Mouse (Mus musculus) ES-E14 (cell line): ENCODE data around the gene Tmed8. TPM values are rescaled to one million over a fixed set of nuclear protein-coding genes. Genes with fewer than 3 reads are reported as not detected.
"Not testable (repeated sequence)": the region's sequence is repeated elsewhere in the genome, so short reads cannot be mapped to it uniquely, and the experiment has no call there.

ENCODE experiments used
- DNase-seq: peaks from one replicate; pipeline ENCODE4 v3.0.0-alpha.2; 2013; ENCODE audit warnings: low read depth, low spot score
- H3K27ac ChIP-seq: 2 replicates; pipeline ENCODE4 v1.5.1; 2012; ENCODE audit warnings: low read depth, mild to moderate bottlenecking, low read length, moderate library complexity, mixed read lengths; ENCODE audit not compliant: poor library complexity, insufficient read depth, severe bottlenecking
- H3K36me3 ChIP-seq: 2 replicates; pipeline ENCODE4 v1.6.1; 2012; ENCODE audit warnings: mild to moderate bottlenecking, low read length, moderate library complexity, mixed read lengths; ENCODE audit not compliant: control insufficient read depth, poor library complexity, insufficient read depth, severe bottlenecking
- H3K4me1 ChIP-seq, 2 experiments: fragments of 150-350 bp in 1 of 2; sonication (generic) in 1 of 2; 2 replicates each; pipeline ENCODE4 v1.6.1; 2012; ENCODE audit warnings: low read length in 2 of 2, mild to moderate bottlenecking in 1 of 2, mixed read lengths in 1 of 2; ENCODE audit not compliant: control insufficient read depth in 2 of 2, insufficient read depth in 2 of 2, poor library complexity in 1 of 2
- H3K4me3 ChIP-seq, 2 experiments: fragments of 150-350 bp in 1 of 2; sonication (generic) in 1 of 2; 2 replicates each; pipeline ENCODE4 v1.5.1; 2012; ENCODE audit warnings: low read length in 2 of 2, low read depth in 1 of 2, mild to moderate bottlenecking in 1 of 2, mixed read lengths in 1 of 2; ENCODE audit not compliant: insufficient read depth in 1 of 2, poor library complexity in 1 of 2, severe bottlenecking in 1 of 2
- H3K9ac ChIP-seq: 2 replicates; pipeline ENCODE4 v1.6.1; 2012; ENCODE audit warnings: low read depth, mild to moderate bottlenecking, low read length, mixed read lengths; ENCODE audit not compliant: poor library complexity, insufficient read depth, severe bottlenecking
- H3K9me3 ChIP-seq: fragments of 150-350 bp; sonication (generic); 2 replicates; pipeline ENCODE4 v1.6.1; 2012; ENCODE audit warnings: low read depth, mild to moderate bottlenecking, low read length; ENCODE audit not compliant: control insufficient read depth, insufficient read depth
- CHD2 ChIP-seq: IDR thresholded peaks from 2 replicates; pipeline ENCODE4 v1.6.1; 2014; ENCODE audit warnings: mild to moderate bottlenecking, low read depth, low read length, inconsistent platforms
- HCFC1 ChIP-seq: IDR thresholded peaks from 2 replicates; pipeline ENCODE4 v1.6.1; 2012; ENCODE audit warnings: low read length, inconsistent platforms, borderline replicate concordance; ENCODE audit not compliant: insufficient read depth
- MAFK ChIP-seq: IDR thresholded peaks from 2 replicates; pipeline ENCODE4 v1.6.1; 2014; ENCODE audit warnings: mild to moderate bottlenecking, low read depth, low read length, inconsistent platforms; ENCODE audit not compliant: insufficient read depth
- ZC3H11A ChIP-seq: IDR thresholded peaks from 2 replicates; pipeline ENCODE4 v1.6.1; 2012; ENCODE audit warnings: low read depth, mild to moderate bottlenecking, inconsistent platforms, low read length, borderline replicate concordance
- ZNF384 ChIP-seq: IDR thresholded peaks from 2 replicates; pipeline ENCODE4 v1.6.1; 2012; ENCODE audit warnings: low read depth, low read length, inconsistent platforms
- in situ Hi-C, 2 experiments: fragments of 600-800 bp; cut with MboI; formaldehyde crosslinking; loops; one replicate each; pipeline ENCODE4 v1.15.1; 2025; ENCODE audit warnings: low sequenced_read_pairs in 2 of 2, inconsistent platforms in 1 of 2; ENCODE audit not compliant: unreplicated experiment in 2 of 2
- total RNA-seq: library from RNA; depleted of rRNA; stranded (reverse); fragments of 300-350 nt; gene quantifications from 2 replicates; pipeline ENCODE4 v1.2.3, GENCODE M21; 2012

Gene Tmed8
- total RNA-seq, 1 experiment, result 8.6 TPM

- no peak for TF ChIP-seq ZNF384
- TF ChIP-seq HCFC1, result no peak
- no peak for TF ChIP-seq CHD2
- TF ChIP-seq ZC3H11A, result no peak
- no peak for TF ChIP-seq MAFK
- no peak overlapping the region for H3K27ac ChIP-seq
- no peaks in the 10 kb centered on the region for H3K4me1 ChIP-seq
- no peak overlapping the region for H3K9ac ChIP-seq
- in situ Hi-C loops, result no loop called here
- no peak overlapping the region for H3K4me3 ChIP-seq
- DNase-seq, result no peak
- H3K9me3 ChIP-seq, result no peaks in the 10 kb centered on the region
- H3K36me3 ChIP-seq, result peaks cover 2% of the 10 kb centered on the region; the same call in 1 of the 2 replicates
These were observed 15.8 kb upstream of the Tmed8 start for GRCm38 (mm10) chr12:87216053-87216452.

GRCm38 (mm10) chr12:87212844-87213606 is 12.8 kb upstream of the Tmed8 start:
- H3K9ac ChIP-seq, result no peak overlapping the region
- H3K4me3 ChIP-seq, result no peak overlapping the region
- H3K9me3 ChIP-seq, result no peaks in the 10 kb centered on the region
- TF ChIP-seq ZC3H11A, result no peak
- no peak for TF ChIP-seq ZNF384
- no peak for TF ChIP-seq MAFK
- no peak for TF ChIP-seq CHD2
- H3K36me3 ChIP-seq, result no peaks in the 10 kb centered on the region
- DNase-seq, result no peak
- in situ Hi-C loops, result no loop called here
- no peak overlapping the region for H3K27ac ChIP-seq
- no peaks in the 10 kb centered on the region for H3K4me1 ChIP-seq

- H3K4me1 ChIP-seq, H3K36me3 ChIP-seq, H3K9me3 ChIP-seq, H3K9ac ChIP-seq, DNase-seq, H3K4me3 ChIP-seq, in situ Hi-C loops: not testable (repeated sequence)
- peak overlapping the region; percentile 60; the same call in 1 of the 2 replicates for H3K27ac ChIP-seq
These were observed 5.5 kb upstream of the Tmed8 start for GRCm38 (mm10) chr12:87205789-87206188.

- H3K4me1 ChIP-seq, result peaks cover 4 to 6% of the 10 kb centered on the region in 2 experiments; a peak in 2 of 4 replicates
- no peak overlapping the region for H3K9ac ChIP-seq
- in situ Hi-C loops, result no loop called here
- H3K4me3 ChIP-seq, result no peak overlapping the region
- H3K9me3 ChIP-seq, result no peaks in the 10 kb centered on the region
- DNase-seq, result no peak
- TF ChIP-seq MAFK (no peak), ZC3H11A (no peak), ZNF384 (no peak)
- no peak overlapping the region for H3K27ac ChIP-seq
- no peaks in the 10 kb centered on the region for H3K36me3 ChIP-seq
These were observed 1.4 kb upstream of the Tmed8 start for GRCm38 (mm10) chr12:87201694-87202093.

GRCm38 (mm10) chr12:87199206-87199972 is 865 bp downstream of the Tmed8 start, which contains the start of gene Samd15:
Samd15 (plus strand) TSS chr12:87199723.
- no peak for TF ChIP-seq MAFK
- no peak for TF ChIP-seq ZC3H11A
- TF ChIP-seq ZNF384, result no peak
- TF ChIP-seq HCFC1, result 0 out of 2 replicates have a peak, but pooled peaks have one; percentile 2
- peak within 1 kb of the TSS; percentile 97 for H3K4me3 ChIP-seq
- H3K9ac ChIP-seq, result peak within 1 kb of the TSS; percentile 95
- H3K27ac ChIP-seq, result no peak within 1 kb of the TSS
- H3K4me1 ChIP-seq, result peaks cover 0 to 5% of the 10 kb centered on the region in 2 experiments; a peak in 2 of 4 replicates
- in situ Hi-C loops, result no loop called here
- peak; percentile 19 for DNase-seq
- H3K9me3 ChIP-seq, result no peaks in the 10 kb centered on the region
- no peaks in the 10 kb centered on the region for H3K36me3 ChIP-seq
